Mouse (Mus musculus): ENCODE results near the gene Ugt2b1.

- TF ChIP-seq GATA1 (IDR thresholded peaks at IDR 0.05; ENCODE audit: borderline replicate concordance, low read length) (no peak), CTCF (IDR thresholded peaks at IDR 0.05; ENCODE audit: low read depth, low read length) (no peak), TAL1 (conservative IDR thresholded peaks at IDR 0.05; ENCODE audit: low read depth, low read length) (no peak), POLR2AphosphoS5 (IDR thresholded peaks at IDR 0.05; ENCODE audit: insufficient replicate concordance, low read depth, low read length) (no peak)
These were observed 39.2 kb downstream of the Ugt2b1 start for GRCm38 (mm10) chr5:86887081-86887480.

All from G1E (cell line).